Mouse (Mus musculus) erythroblast, adult 5-6 weeks (primary cell): ENCODE results near the gene Scamp4. TPM values are rescaled to one million over a fixed set of nuclear protein-coding genes. Genes with fewer than 3 reads are reported as not detected.

Experiments used
- ATAC-seq: replicated peaks from 2 replicates; pipeline ENCODE4 v1.8.0; 2016; ENCODE audit warnings: moderate number of reproducible peaks, mild to moderate bottlenecking, moderate TSS enrichment, inconsistent platforms; ENCODE audit not compliant: poor library complexity, low FRiP score, severe bottlenecking
- total RNA-seq, 2 experiments: library from RNA; stranded (forward) in 1 of 2; stranded (reverse) in 1 of 2; fragments of 150-400 nt in 1 of 2; fragments of 200-764, 138-1000 nt in 1 of 2; gene quantifications; 2 replicates each; pipeline versions ENCODE4 v1.2.3 to v1.2.4; 2015 to 2017; ENCODE audit warnings: low replicate concordance in 2 of 2

Scamp4 gene
- total RNA-seq, 2 experiments from 2014 or later, result 2.6 to 7.3 TPM

DNA sequence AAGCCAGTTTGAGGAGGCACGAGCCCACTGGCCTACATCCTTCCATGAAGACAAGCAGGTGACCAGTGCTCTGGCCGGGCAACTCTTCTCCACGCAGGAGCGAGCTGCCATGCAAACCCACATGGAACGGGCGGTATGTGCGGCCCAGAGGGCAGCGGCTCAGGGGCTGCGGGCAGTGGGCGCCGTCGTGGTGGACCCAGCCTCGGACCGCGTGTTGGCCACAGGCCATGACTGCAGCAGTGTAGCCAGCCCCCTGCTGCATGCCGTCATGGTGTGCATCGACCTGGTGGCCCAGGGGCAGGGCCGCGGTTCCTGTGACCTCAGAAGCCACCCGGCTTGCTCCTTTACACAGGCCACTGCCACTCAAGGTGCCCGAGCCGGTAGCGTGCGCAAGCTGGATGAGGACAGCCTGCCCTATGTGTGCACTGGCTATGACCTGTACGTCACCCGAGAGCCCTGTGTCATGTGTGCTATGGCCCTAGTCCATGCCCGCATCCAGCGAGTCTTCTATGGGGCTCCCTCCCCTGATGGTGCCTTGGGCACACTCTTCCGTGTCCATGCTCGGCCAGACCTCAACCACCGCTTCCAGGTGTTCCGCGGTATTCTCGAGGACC, 4.2 kb downstream of the Scamp4 start:
- no peak for ATAC-seq

DNA sequence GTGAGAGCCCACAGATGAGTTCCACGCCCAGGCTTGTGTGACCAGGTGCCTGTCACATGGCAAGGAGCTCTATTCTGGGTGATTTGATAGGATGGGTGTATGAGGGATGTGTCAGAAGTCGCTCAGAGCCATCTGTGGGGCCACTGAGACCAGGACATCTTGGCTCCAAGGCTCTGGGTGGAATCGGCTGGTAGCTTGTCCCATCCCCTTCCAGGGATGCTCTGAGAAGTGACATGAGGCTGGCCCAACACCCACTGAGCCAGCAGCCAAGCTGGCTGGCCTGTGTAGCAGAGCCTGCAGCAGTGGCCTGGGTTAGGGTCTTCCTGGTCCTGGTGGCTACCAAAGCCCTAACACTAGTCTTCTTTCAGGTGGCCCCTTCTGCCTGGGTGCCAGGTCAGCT, 5.8 kb downstream of the Scamp4 start:
- ATAC-seq, result no peak

DNA sequence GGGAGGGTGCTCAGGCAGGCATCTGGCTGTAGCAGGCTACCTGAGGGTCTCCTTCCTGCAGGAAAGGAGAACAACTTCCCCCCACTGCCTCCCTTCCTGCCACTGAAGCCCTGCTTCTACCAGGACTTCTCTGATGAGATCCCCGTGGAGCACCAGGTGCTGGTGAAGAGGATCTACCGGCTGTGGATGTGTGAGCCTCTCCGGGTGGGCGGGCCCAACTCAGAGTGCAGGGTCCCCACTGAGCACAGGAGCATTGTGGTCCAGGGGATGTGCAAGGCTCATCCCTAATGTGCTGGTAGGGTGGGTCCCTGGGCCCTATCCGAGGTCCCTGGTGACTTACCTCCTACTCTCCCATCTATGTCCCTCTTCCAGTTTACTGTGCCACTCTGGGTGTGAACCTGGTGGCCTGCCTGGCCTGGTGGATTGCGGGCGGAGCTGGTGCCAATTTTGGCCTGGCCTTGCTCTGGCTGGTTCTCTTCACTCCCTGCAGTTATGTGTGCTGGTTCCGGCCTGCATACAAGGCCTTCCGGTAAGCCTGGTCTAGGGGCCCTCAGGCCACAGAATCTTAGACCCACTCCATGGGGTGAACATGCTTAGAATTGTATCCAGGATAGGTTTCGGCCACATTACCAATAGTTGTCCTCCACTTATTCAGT, 6.7 kb downstream of the Scamp4 start:
- no peak for ATAC-seq

DNA sequence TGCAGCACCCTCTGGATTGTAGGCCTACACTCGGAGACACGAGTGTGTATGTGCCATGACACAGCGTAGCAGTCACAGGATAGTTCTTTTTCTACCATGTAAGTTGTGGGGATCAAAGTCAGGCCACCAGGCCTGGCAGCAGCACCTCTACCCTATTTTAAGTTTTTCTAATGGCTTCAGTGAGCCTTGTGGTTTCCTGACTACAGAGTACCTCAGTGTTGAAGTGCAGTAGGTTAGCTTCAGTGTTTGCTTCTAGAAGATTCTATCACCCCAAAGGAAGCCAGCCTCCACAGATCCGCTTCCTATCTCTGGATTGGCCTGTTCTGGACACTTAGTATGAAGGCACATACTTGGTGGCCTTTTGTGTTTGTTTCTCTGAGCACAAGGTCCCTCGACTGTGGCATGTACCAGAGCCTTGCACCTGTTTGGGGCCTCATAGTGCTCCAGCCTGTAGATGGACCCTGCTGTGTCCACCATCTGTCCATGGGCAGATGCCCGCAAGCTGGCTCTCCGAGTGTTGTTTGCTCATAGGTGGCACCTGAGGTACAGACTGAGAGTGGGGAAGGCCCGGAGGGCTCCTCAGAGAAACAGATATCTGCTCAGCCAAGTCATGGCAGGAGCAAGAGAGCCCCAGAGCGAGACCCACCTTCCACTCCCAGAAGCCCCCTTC, 7.6 kb downstream of the Scamp4 start:
- no peak for ATAC-seq

DNA sequence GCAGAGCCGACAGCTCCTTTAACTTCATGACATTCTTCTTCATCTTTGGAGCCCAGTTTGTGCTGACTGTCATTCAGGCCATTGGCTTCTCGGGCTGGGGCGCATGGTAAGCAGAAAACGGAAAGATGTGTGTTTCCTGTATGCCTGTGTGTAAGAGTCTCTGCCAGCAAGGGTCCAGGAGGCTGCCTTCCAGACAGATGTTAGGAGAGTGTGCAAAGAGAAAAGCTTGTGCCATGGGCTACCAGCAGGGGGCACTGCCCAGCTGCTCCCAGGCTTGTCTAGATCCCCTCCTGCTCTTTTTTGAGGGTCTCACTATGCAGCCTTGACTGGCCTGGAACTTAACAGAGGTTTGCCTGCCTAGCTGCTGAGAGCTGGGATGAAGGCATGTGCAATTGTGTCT, 8.4 kb downstream of the Scamp4 start:
- 0 out of 2 replicates have a peak, but pooled peaks have one; percentile 52 for ATAC-seq

DNA sequence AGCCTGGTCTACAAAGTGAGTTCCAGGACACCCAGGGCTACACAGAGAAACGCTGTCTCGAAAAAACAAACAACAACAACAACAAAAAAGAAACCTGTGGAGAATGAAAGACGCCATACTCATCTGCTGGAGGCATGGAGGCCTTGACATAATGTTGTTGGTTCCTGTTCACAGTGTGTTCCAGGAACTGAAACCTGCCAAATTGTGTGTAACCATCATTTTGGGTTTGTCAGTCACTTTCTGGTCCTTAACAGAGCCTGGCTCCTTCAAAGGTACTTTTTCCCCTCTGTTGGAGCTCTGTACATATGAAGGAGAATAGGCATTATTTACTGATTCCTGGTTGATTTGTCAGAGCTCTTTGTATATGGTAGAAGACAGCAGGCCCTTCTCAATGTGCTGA, 9.2 kb downstream of the Scamp4 start:
- no peak for ATAC-seq

DNA sequence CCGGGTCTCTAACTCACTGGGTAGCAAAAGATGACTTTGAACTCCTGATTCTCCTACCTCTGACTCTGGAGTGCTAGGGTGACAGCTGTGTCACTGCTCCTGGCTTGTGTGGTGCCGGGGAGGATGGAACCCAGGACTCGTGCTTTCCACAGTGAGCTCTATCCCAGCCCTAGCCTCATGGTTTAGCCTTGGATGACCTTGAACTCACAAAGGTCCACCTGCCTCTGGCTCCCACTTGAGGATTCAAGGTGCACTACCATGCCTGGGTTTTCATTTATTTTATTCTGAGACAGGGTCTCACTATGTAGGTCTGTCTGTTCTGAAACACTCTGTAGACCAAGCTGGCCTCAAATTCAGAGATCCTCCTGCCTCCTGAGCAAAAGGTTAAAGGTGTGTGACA, 11.1 kb downstream of the Scamp4 start:
- no peak for ATAC-seq

DNA sequence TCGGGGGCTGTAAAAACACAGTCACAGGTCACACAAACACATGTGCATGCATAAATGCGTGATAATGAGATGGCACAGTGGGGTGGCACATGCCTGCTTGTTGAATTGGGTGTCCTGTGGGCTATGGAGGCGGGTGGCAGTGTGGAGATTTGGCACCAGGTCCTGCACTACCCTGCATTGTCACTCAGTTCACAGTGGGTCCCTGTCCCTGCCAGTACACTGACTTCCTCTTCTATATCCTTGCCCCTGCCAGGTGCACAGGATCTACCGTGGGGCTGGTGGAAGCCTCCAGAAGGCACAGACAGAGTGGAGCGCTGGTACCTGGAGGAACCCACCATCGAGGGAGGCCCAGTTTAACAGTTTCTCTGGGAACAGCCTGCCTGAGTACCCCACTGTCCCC, 11.7 kb downstream of the Scamp4 start:
- no peak for ATAC-seq

DNA sequence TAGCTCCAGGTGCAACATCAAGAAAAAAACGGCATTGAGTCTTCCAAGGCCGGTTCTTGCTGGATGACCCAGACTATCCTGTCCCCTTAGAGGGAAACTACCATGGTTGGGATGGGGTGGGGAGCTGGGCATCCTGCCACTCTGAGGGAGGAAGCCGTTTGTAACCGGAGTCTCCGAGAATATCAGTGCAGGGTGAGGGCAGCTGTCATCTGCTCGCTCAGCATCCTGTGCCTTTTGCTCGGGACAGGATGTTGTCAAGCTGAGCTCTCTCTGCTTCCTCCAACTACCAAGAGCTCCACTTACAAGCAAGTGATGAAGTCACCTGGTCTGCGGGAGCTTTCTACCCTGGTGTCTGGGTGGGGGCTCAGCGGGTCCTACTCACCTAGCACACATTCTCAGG, 15.5 kb downstream of the Scamp4 start:
- no peak for ATAC-seq

DNA sequence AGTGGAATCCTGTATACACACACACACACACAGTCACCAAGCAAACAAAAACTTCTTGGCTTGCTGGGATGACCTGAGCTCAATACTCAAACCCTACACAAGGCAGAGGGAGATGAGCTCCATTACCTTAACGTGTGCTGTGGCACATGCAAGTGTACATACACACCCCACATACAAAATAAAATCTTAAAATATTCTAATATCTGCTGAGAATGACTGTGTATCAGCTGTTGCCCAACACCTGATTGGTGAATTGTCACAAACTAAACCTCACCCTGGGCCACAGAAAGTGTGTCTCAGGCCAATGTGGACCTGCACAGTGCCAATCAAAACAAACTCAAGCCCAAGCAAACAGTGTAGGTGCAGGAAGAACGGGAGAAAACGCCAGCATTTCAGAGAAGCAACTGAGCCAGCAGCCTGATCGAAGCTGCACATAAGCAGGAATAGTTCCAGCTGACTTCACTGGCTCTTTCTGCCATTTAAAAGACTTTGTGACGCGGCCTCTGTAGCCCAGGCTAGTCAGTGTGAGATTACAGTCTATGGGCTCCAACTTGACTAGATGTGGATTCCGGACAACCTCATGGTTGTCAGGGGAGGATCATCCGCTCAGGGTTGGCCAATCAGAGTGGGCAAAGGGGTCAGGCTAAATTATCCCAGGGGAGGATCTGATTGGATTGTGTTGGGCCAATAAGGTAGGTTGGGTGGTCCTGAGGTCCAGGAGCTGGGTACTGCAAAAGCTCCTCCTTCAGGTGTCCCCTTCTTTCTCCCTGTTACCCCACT, 17.0 kb downstream of the Scamp4 start:
- no peak for ATAC-seq

DNA sequence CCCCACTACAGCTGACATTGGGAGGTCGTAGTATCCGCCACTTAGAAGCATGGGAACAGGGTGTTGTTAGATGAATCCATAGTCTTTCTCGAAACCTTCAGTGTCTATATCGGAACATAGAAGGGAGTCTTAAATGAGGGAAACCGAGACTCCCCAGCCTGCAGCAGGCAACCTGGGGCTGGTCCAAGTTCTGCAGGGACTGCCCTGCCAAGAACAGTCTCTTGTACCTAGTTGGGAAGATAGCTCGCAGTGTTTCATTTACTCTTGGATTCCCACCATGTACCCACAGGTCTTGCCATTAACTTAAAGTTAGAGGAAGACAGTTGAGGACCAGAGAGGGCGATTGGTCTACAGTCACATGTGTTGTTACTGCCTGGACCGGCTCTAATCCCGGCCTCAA, 17.7 kb downstream of the Scamp4 start:
- ATAC-seq, result no peak

DNA sequence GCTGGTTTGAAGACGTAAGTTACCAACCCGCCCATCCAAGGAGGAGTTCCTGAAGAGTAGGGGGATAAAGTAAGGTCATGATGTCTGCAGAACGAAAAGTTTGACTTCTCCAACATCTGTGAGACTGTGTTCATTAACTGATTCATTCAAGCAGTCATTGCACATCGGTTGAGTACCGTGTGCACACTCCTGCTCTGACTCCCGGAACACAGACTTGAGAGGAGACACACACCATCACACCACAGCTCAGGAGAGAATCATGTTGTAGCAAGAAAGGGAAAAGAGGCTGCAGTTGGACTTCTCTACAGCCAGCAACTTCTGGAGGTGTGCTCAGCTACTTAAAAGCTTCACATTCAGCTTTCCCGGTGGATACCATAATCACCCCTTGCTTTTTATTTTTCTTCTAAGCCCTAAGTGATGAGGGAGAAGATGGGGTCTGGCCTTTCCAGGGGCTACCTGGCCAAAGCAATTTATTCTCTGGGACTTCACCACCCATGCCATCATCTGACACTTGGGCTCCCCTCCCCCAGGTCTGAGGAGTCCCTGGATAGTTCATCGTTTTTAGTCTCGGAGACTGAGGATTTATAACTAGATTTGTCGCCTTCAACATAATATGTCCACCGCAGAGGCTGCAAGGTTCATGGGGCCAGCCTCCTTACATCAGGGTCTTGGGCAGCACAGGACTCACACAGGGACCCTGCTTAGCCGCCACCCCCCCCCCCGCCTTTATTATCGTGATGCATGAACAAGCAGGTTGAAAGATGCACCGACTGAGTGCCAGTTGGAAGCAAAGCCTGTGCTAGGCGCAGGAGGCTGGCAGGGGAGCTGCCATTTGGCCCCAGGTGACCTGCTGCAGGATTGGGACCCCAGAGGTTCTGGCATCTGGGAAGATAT, 18.4 kb downstream of the Scamp4 start:
- ATAC-seq, result 0 out of 2 replicates have a peak, but pooled peaks have one; percentile 0

DNA sequence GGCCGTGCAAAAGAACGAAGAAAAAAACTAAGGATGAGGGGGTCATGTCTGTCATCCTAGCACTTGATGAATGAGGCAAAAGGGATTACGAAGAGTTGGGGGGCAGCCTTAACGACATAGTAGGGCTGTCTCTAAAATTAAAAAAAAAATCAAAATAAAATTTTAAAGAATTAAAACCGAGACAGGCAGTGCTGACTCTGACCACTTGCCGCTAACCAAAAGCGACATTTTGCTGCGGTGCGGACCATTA, 18.9 kb downstream of the Scamp4 start:
- no peak for ATAC-seq

DNA sequence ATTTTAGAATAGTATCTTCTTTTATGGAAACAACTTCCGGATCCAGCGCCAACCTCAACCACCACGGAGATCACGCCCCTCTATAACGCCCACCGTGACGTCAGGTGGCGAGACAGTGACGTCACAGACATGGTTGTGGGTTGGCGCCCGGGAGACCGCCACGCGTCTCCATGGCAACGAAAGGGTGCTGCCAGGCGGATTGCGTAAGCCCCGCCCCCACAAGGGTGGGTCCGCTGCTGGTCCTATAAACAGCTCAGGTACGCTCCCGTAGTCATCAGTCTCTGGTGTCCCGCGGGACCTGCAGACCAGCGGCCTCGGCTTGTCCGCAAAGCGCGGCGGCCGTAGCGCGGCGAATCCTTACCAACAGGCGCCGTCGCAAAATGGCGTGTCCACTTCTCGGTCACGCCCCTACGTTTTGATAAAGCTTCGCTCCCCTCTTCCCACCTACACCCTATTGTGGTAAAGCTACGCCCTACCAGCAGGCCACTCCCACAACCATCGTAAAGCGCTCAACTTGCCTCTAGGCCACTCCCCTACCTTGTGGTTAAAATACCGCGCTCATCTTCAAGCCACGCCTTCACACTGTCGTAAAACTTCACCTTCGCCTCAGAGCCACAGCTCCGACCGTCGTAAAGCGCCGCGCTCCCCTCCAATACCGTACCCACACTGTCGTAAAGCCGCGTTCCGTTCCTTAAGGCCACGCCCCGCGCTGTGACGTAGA, 19.4 kb downstream of the Scamp4 start:
- peak; percentile 82 for ATAC-seq

DNA sequence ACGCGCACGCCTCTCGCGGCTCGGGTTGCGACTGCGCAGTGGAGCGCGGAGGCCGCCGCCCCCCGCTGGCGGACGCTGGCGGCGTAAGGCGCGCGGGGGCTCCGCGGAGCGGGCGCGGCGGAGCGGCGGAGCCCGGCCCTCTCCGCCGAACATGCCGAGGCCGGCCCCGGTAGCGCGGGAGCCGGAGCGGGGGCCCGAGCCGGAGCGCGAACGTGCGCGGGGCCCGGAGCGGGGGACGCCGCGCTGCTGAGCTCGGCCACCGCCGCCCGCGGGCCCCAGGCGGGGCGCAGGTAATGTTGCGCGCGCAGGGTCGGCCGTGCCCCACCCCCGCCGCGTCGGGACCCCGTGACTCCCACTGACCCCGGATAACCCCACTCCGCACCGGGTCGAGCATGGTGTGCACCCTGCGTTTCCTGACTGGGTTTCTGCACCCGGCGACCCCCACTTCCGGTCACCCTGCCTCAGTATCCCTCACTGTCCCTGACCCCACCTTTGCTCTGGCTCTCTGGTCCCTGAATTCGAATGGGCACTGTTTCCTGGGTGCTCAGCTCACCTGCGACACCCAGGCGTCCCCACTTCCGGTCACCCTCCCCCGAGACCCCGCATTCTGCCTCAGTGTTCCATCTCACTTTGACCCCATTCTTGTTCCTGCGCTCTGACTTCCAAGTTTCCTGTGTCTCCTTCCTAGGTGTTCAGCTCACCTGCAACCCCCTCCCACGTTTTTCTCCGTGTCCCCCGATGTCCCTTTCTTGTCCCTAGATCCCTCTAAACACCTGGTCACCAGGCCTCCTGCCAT, 20.2 kb downstream of the Scamp4 start, which contains the start of gene Csnk1g2:
TSS of gene Csnk1g2 (plus strand) at position 178 of the 796 bp plus-strand sequence.
- no peak for ATAC-seq

DNA sequence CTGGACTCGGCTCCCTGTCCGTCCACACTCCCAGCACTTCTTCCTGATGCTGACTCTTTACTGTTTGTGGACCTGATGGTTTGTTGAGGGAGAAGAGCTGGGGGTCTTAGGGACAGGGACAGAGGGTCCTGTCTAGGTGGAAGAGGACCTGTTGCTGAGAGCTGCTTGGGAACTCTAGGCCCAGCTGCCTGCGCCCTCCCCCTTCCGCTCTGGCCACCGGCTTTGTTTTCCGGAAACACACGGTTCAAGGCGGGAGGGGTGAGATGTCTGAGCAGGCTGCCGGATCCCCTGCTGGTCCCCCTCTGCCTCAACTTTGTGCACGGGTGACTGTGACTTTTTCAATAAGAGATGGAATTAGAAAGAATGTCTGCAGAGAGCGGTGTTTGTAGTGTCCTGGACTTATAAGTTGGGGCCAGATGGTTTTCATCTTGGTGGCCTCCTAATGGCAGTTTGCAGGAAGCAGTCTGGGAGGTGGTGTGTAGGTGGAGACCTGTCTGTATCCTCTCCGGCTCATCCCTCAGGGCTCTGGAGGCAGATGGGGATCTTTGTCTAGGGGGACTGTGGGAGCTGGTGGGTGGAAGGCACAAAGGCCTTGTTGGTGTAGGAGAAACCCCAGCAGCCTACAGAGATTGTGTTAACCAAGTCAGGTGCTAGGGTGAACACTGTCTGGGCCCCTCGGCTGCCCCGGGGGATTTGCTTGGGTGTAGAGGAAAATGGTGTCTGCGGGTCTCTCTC, 21.0 kb downstream of the Scamp4 start:
- ATAC-seq, result no peak

DNA sequence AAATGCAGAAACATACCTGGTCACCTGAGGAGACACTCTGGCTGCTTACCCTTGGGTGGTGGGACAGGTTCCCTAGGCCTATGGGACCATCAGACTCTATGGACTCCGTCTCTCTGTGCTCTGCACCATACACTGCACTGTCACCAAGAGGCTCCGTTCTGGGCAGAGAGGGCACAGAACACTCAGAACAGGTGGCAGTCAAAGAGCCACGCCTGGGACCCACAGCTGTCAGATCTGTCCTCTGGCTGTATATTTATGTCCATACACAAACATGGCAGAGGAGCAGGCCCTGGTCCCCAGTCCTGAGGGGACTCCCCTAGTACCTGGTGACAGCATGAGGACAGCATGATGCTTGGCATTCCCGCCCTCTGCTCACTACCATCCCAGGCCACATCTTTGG, 23.1 kb downstream of the Scamp4 start:
- no peak for ATAC-seq

DNA sequence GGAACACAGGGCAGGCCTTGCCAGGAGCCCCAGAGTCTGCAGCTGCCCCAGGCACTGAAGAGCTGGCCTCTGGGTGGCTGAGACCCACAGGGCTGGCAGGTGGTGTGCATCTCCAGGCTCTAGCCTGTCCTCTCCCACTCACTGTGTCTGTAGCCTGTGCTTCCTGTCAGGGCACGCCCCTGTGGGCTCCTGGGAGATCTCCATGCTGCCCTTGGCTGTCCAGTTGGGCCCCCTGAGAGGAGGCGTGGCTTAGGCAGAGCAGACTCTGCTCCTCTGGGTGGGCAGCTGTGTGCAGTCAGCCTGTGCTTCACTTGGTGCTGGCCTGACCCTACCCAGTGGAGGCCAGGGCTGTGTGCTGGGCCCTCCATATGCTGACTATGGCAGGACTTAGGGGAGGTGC, 25.0 kb downstream of the Scamp4 start:
- no peak for ATAC-seq
